Mouse (Mus musculus): Measurements from ENCODE around the gene Lbhd2.

DNA sequence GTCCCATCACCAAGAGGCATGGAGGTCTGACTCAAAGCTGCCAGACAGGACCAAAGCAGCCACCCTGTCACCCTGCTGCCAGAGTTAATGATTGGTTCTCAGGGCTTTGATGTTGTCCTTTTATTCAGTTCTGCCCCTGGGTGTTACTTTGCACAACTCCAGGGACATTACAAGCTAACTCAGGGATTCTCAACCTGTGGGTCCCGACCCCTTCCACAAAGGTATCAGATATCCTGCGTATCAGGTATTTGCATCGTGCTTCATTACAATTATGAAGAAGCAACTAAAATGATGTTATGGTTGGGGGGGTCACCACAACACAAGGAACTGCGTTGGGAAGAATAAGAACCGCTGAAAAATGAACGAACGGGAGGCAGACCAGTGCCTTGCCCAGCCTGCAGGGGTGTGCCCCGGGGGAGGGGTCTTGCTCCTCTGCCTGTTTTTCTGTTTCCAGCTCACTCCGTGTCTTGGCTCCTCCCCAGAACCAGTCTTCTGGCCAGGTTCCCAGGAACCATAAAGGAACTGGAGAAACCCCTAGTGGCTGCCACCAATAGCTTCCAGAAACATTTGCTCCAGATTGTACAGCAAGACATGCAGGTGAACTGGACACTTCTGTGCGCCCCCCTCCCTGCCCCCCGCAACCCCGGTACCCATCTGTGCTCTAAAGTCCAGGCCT, 21.0 kb downstream of the Lbhd2 start:
- peak; percentile 17; the same call in 1 of the 2 replicates for TF ChIP-seq CTCF (IDR thresholded peaks at IDR 0.05; ENCODE audit: borderline replicate concordance, extremely low read depth, insufficient read depth, insufficient read length)
- no peak for TF ChIP-seq POLR2A (IDR thresholded peaks at IDR 0.05; ENCODE audit: borderline replicate concordance, extremely low read depth, insufficient read depth, insufficient read length, poor library complexity, severe bottlenecking)
